In the genomic region with DNA sequence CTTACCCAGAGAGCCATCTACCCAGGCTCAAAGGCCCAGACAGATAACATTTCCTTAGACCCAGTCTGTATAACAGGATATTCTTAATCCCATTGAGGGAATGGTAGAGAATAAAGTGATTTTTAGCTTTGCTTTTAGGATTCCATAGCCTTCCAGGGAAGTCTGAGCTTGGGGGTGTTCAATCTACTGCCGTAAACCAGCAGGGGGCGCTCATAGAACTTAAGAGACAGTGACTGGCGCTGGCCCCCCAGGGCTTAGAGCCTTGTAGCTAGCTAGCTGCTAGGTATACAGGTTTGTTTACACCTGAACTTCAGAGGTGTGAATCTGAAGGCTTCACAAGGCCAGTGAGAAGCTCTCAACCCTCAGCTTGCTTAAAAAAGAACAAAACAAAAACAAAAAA, we compare ENCODE assay signal across 8 mouse cellular contexts. TPM values are rescaled to one million over a fixed set of nuclear protein-coding genes. Genes with fewer than 3 reads are reported as not detected.
DNase-seq lines count a peak whose midpoint lies in the region; ATAC-seq and TF ChIP-seq lines count a peak whose summit lies in the region.
"Had no signal": no experiment of that assay in that cellular context is flagged by ENCODE, and none has a peak within 500 bp of the region (broad histone marks: within the 10 kb centered on the region; RNA-seq: fewer than 3 reads in every experiment).

No protein-coding gene starts in this region.

- H3K36me3 ChIP-seq in embryonic facial prominence, embryonic 13.5 days = peaks cover 29% of the 10 kb centered on the region
- peaks cover 21% of the 10 kb centered on the region for H3K36me3 ChIP-seq in lung, embryonic 14.5 days (ENCODE audit: insufficient read depth)

- H3K4me2 ChIP-seq in embryonic facial prominence, embryonic 13.5 days = no peak overlapping the region
- H3K4me2 ChIP-seq in lung, embryonic 14.5 days = no peak overlapping the region
- H3K4me2 ChIP-seq: heart, embryonic 15.5 days had no signal

- H3K4me3 ChIP-seq in embryonic facial prominence, embryonic 13.5 days = no peak overlapping the region
- H3K4me3 ChIP-seq in lung, embryonic 14.5 days (ENCODE audit: low read depth, low read length) = no peak overlapping the region
- H3K4me3 ChIP-seq: heart, embryonic 15.5 days had no signal

- H3K27me3 ChIP-seq in embryonic facial prominence, embryonic 13.5 days = no peaks in the 10 kb centered on the region
- no peaks in the 10 kb centered on the region for H3K27me3 ChIP-seq in lung, embryonic 14.5 days (ENCODE audit: insufficient read depth, low read length)
- H3K27me3 ChIP-seq: heart, embryonic 15.5 days had no signal

- TF ChIP-seq CTCF in lung, embryonic 14.5 days (IDR thresholded peaks at IDR 0.05; ENCODE audit: low read depth) = peak; percentile 74

- peak overlapping the region; percentile 16; the same call in 1 of the 2 replicates for H3K9ac ChIP-seq in embryonic facial prominence, embryonic 13.5 days
- no peak overlapping the region for H3K9ac ChIP-seq in lung, embryonic 14.5 days
- H3K9ac ChIP-seq: heart, embryonic 15.5 days had no signal

- ATAC-seq in embryonic facial prominence, embryonic 13.5 days (ENCODE audit: insufficient number of reproducible peaks, insufficient read depth, low FRiP score, low TSS enrichment, low read depth) = no peak
- no peak for ATAC-seq in lung, embryonic 14.5 days (ENCODE audit: insufficient read depth)

- 11% methylated on average over 3 of the region's 3 CpGs for WGBS in embryonic facial prominence, embryonic 13.5 days
- WGBS in lung, embryonic 14.5 days = 6% methylated on average over 3 of the region's 3 CpGs

- peak; percentile 67 for DNase-seq in urinary bladder, postnatal 14 days (ENCODE audit: low spot score)
- no peak for DNase-seq in urinary bladder, adult 2 months (ENCODE audit: low spot score)
- DNase-seq in adrenal gland, postnatal 25 days = peak; percentile 76
- peak; percentile 86 for DNase-seq in kidney, postnatal 10 days
- peak; percentile 86 for DNase-seq in lung, embryonic 14.5 days
- peak; percentile 81 for DNase-seq in right cerebral cortex, postnatal 14 days

- H3K9me3 ChIP-seq in embryonic facial prominence, embryonic 13.5 days = no peaks in the 10 kb centered on the region
- no peaks in the 10 kb centered on the region for H3K9me3 ChIP-seq in lung, embryonic 14.5 days (ENCODE audit: low read depth, low read length)
- H3K9me3 ChIP-seq: heart, embryonic 15.5 days had no signal

- H3K27ac ChIP-seq in embryonic facial prominence, embryonic 13.5 days = no peak overlapping the region
- no peak overlapping the region for H3K27ac ChIP-seq in lung, embryonic 14.5 days (ENCODE audit: low read depth)
- H3K27ac ChIP-seq: heart, embryonic 15.5 days had no signal

- H3K4me1 ChIP-seq in embryonic facial prominence, embryonic 13.5 days = peaks cover 23% of the 10 kb centered on the region
- H3K4me1 ChIP-seq in lung, embryonic 14.5 days (ENCODE audit: insufficient read depth) = no peaks in the 10 kb centered on the region

RNA-seq across cellular contexts. Expression of a gene that starts 18.3 kb away (rescaled TPM):
- polyA plus RNA-seq in urinary bladder, adult 2 months (2012; rRNA removed) = 2.3 and 2.7 TPM in 2 replicates
- 3.1 and 6.2 TPM in 2 replicates for total RNA-seq in adrenal gland, postnatal 25 days (2021)
- 2.9 and 3.7 TPM in 2 replicates for polyA plus RNA-seq in embryonic facial prominence, embryonic 13.5 days (2015; fragmentation: Nextera tagmentation; extraction: Ambion mirVana)
- 3.1 and 4.6 TPM in 2 replicates for polyA plus RNA-seq in lung, embryonic 14.5 days (2014; fragmentation: Nextera tagmentation; extraction: Ambion mirVana)

RNA-seq across cellular contexts. Expression of a gene that starts 18.4 kb away (rescaled TPM):
- 128 and 139 TPM in 2 replicates for polyA plus RNA-seq in urinary bladder, adult 2 months (2012; rRNA removed)
- total RNA-seq in adrenal gland, postnatal 25 days (2021) = 288 and 302 TPM in 2 replicates
- 108 and 109 TPM in 2 replicates for polyA plus RNA-seq in embryonic facial prominence, embryonic 13.5 days (2015; fragmentation: Nextera tagmentation; extraction: Ambion mirVana)
- 112 and 115 TPM in 2 replicates for polyA plus RNA-seq in lung, embryonic 14.5 days (2014; fragmentation: Nextera tagmentation; extraction: Ambion mirVana)

RNA-seq across cellular contexts. Expression of a gene that starts 58.9 kb away (rescaled TPM):
- 0.32 and 0.34 TPM in 2 replicates for polyA plus RNA-seq in urinary bladder, adult 2 months (2012; rRNA removed)
- total RNA-seq in adrenal gland, postnatal 25 days (2021) = 1.0 and 1.1 TPM in 2 replicates
- polyA plus RNA-seq in embryonic facial prominence, embryonic 13.5 days (2015; fragmentation: Nextera tagmentation; extraction: Ambion mirVana) = 0.78 and 1.1 TPM in 2 replicates
- 0.91 and 1.0 TPM in 2 replicates for polyA plus RNA-seq in lung, embryonic 14.5 days (2014; fragmentation: Nextera tagmentation; extraction: Ambion mirVana)
